Mouse (Mus musculus): ENCODE measurements around the gene Slc45a3.

DNA sequence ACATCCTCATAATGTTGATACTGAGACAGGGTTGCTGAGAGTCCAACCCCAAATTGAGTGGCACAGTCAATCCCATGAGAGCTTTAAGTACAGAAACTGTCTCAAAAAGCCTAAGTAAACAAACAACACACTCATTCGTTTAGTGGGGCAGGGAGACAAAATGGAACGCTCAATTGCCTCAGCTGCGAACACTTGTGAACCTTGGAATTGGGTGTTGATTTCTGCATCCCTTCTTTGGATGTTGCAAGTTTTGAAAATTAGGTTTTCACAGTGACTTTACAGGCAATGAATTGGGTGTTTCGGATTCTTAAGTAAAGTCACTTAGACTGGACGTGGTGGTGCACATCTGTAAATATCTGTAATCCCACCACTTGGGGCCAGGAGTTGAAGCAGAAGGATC is 44.0 kb downstream of the Slc45a3 start:
- TF ChIP-seq POLR2A (IDR thresholded peaks at IDR 0.05; ENCODE audit: insufficient read depth, low read depth, low read length) = no peak
- TF ChIP-seq EP300 (IDR thresholded peaks at IDR 0.05; ENCODE audit: insufficient read depth, low read depth, low read length) = no peak
- no peak for TF ChIP-seq CTCF (IDR thresholded peaks at IDR 0.05)
